Mouse (Mus musculus): ENCODE data around the gene Srcap. TPM values are rescaled to one million over a fixed set of nuclear protein-coding genes. Genes with fewer than 3 reads are reported as not detected.
A peak's percentile ranks its signal among the peaks of the same experiment; 100 is the strongest.

Srcap gene
- polyA plus RNA-seq, 1 experiment from 2014 or later = 46.6 TPM

Small RNAs within 50 kb of the gene (microRNA-seq; reads per million reads assigned to microRNA genes)
- not detected for gene Gm47278 (ENCODE audit: borderline number of aligned reads)
- 1.1 reads per million, percentile 15 among the genes with 10 or more reads in this experiment for gene Mir7060 (ENCODE audit: borderline number of aligned reads)

Other genes with a start within 250 kb of the Srcap start
- 80.8 and 87.8 TPM in 2 replicates for gene Sephs2, start 237.9 kb upstream of the Srcap start, polyA plus RNA-seq (2014; fragmentation: Nextera tagmentation; extraction: Ambion mirVana)
- 0.46 and 0.68 TPM in 2 replicates for gene Itgal, start 215.7 kb upstream of the Srcap start, polyA plus RNA-seq (2014; fragmentation: Nextera tagmentation; extraction: Ambion mirVana)
- 4.7 and 6.0 TPM in 2 replicates for gene Zfp768, start 166.4 kb upstream of the Srcap start, polyA plus RNA-seq (2014; fragmentation: Nextera tagmentation; extraction: Ambion mirVana)
- gene Zfp747, start 135.9 kb upstream of the Srcap start, polyA plus RNA-seq (2014; fragmentation: Nextera tagmentation; extraction: Ambion mirVana) = 4.4 and 4.9 TPM in 2 replicates
- gene 9130019O22Rik, start 124.8 kb upstream of the Srcap start, polyA plus RNA-seq (2014; fragmentation: Nextera tagmentation; extraction: Ambion mirVana) = 3.7 and 5.5 TPM in 2 replicates
- 4.9 and 5.6 TPM in 2 replicates for gene E430018J23Rik, start 118.4 kb upstream of the Srcap start, polyA plus RNA-seq (2014; fragmentation: Nextera tagmentation; extraction: Ambion mirVana)
- gene Zfp764, start 105.2 kb upstream of the Srcap start, polyA plus RNA-seq (2014; fragmentation: Nextera tagmentation; extraction: Ambion mirVana) = 4.6 and 4.8 TPM in 2 replicates
- 14.7 and 23.5 TPM in 2 replicates for gene Zfp688, start 89.9 kb upstream of the Srcap start, polyA plus RNA-seq (2014; fragmentation: Nextera tagmentation; extraction: Ambion mirVana)
- gene Zfp689, start 62.8 kb upstream of the Srcap start, polyA plus RNA-seq (2014; fragmentation: Nextera tagmentation; extraction: Ambion mirVana) = 5.3 and 5.8 TPM in 2 replicates
- 39.7 and 41.1 TPM in 2 replicates for gene Prr14, start 52.4 kb upstream of the Srcap start, polyA plus RNA-seq (2014; fragmentation: Nextera tagmentation; extraction: Ambion mirVana)
- 9.9 and 11.1 TPM in 2 replicates for gene Fbrs, start 32.8 kb upstream of the Srcap start, polyA plus RNA-seq (2014; fragmentation: Nextera tagmentation; extraction: Ambion mirVana)
- 9.8 and 12.6 TPM in 2 replicates for gene Gm42715, start 7.6 kb downstream of the Srcap start, polyA plus RNA-seq (2014; fragmentation: Nextera tagmentation; extraction: Ambion mirVana)
- gene Tmem265, start 49.4 kb downstream of the Srcap start, polyA plus RNA-seq (2014; fragmentation: Nextera tagmentation; extraction: Ambion mirVana) = 3.0 and 5.6 TPM in 2 replicates
- 41.5 and 44.9 TPM in 2 replicates for gene Phkg2, start 61.4 kb downstream of the Srcap start, polyA plus RNA-seq (2014; fragmentation: Nextera tagmentation; extraction: Ambion mirVana)
- gene Ccdc189, start 76.6 kb downstream of the Srcap start, polyA plus RNA-seq (2014; fragmentation: Nextera tagmentation; extraction: Ambion mirVana) = 8.7 and 10.0 TPM in 2 replicates
- gene Rnf40, start 76.8 kb downstream of the Srcap start, polyA plus RNA-seq (2014; fragmentation: Nextera tagmentation; extraction: Ambion mirVana) = 23.4 and 27.6 TPM in 2 replicates
- 11.2 and 12.0 TPM in 2 replicates for gene Zfp629, start 103.8 kb downstream of the Srcap start, polyA plus RNA-seq (2014; fragmentation: Nextera tagmentation; extraction: Ambion mirVana)
- gene Bcl7c, start 196.9 kb downstream of the Srcap start, polyA plus RNA-seq (2014; fragmentation: Nextera tagmentation; extraction: Ambion mirVana) = 32.5 and 34.4 TPM in 2 replicates
- gene Ctf1, start 200.8 kb downstream of the Srcap start, polyA plus RNA-seq (2014; fragmentation: Nextera tagmentation; extraction: Ambion mirVana) = 4.7 and 4.9 TPM in 2 replicates
- gene Ctf2, start 220.2 kb downstream of the Srcap start, polyA plus RNA-seq (2014; fragmentation: Nextera tagmentation; extraction: Ambion mirVana) = 0.32 TPM in 1 of 2 replicates, not detected in the other
- gene Fbxl19, start 232.6 kb downstream of the Srcap start, polyA plus RNA-seq (2014; fragmentation: Nextera tagmentation; extraction: Ambion mirVana) = 2.5 and 3.3 TPM in 2 replicates